Comparison of ENCODE assay signal across 9 mouse cellular contexts in genomic region chr5:150611697-150612096, GRCm38 (mm10). TPM values are rescaled to one million over a fixed set of nuclear protein-coding genes. Genes with fewer than 3 reads are reported as not detected.
A peak's percentile ranks its signal among the peaks of the same experiment; 100 is the strongest.
DNase-seq lines count a peak whose midpoint lies in the region; ATAC-seq lines count a peak whose summit lies in the region.
"Had no signal": no experiment of that assay in that cellular context is flagged by ENCODE, and none has a peak within 500 bp of the region (broad histone marks: within the 10 kb centered on the region; RNA-seq: fewer than 3 reads in every experiment).

No protein-coding gene starts in this region.

- ATAC-seq in heart, embryonic 13.5 days (ENCODE audit: extremely low read depth, insufficient number of reproducible peaks, low FRiP score, low TSS enrichment) = no peak
- peak; percentile 59 for ATAC-seq in monocyte, adult 5-6 weeks (replicated peaks; ENCODE audit: insufficient number of reproducible peaks, low FRiP score, low TSS enrichment, poor library complexity, severe bottlenecking)

- H3K9ac ChIP-seq in heart, embryonic 13.5 days = no peak overlapping the region

- H3K4me2 ChIP-seq in heart, embryonic 13.5 days = peak overlapping the region; percentile 28; the same call in 1 of the 2 replicates

- H3K27me3 ChIP-seq in heart, embryonic 13.5 days (replicated peaks) = no peaks in the 10 kb centered on the region

- DNase-seq in heart, adult 8-10 months (ENCODE audit: low spot score) = no peak
- DNase-seq in 416B (ENCODE audit: low read depth) = peak; percentile 86
- peak; percentile 70 for DNase-seq in brain, adult 2 months (ENCODE audit: low read depth, low spot score)
- DNase-seq in cerebellum, postnatal 10 days = no peak
- DNase-seq in layer of hippocampus, adult 18-20 months (ENCODE audit: low spot score in 2 of 2) = no peak
- DNase-seq in gastrocnemius, adult 18-20 months (ENCODE audit: low spot score) = no peak
- DNase-seq: heart, adult 2 months had no signal

- WGBS in heart, embryonic 13.5 days = 54% methylated on average over 12 of the region's 12 CpGs

- peaks cover 15% of the 10 kb centered on the region for H3K36me3 ChIP-seq in heart, embryonic 13.5 days

- H3K27ac ChIP-seq in heart, embryonic 13.5 days (replicated peaks) = 0 out of 2 replicates have a peak overlapping the region, but pooled peaks have one; percentile 24
- H3K27ac ChIP-seq: heart, adult 2 months had no signal

- no peaks in the 10 kb centered on the region for H3K4me1 ChIP-seq in heart, embryonic 13.5 days

- H3K9me3 ChIP-seq in heart, embryonic 13.5 days = no peaks in the 10 kb centered on the region

- H3K4me3 ChIP-seq in heart, embryonic 13.5 days = no peak overlapping the region
- H3K4me3 ChIP-seq: heart, adult 2 months had no signal

RNA-seq across cellular contexts. Expression of gene N4bp2l1, which starts 14.7 kb away (rescaled TPM):
- polyA plus RNA-seq in heart, embryonic 13.5 days (2015; fragmentation: Nextera tagmentation; extraction: Ambion mirVana) = 3.1 and 3.5 TPM in 2 replicates
- 1 to 10 TPM; 2.9 to 5.8 (median 3.2) TPM for total RNA-seq in heart, adult 8-10 months (2022)
- total RNA-seq in monocyte, adult 5-6 weeks (2017) = 107 to 157 TPM (median 127 TPM) in 3 replicates
- 10 to 100 TPM; 54.6 to 55.6 TPM for total RNA-seq in layer of hippocampus, adult 18-20 months (2021)
- total RNA-seq in gastrocnemius, adult 18-20 months (2021) = 1 to 10 TPM; 2.5 to 3.3 TPM

RNA-seq across cellular contexts. Expression of gene N4bp2l2, which starts 54.3 kb away (rescaled TPM):
- 28.1 and 31.0 TPM in 2 replicates for polyA plus RNA-seq in heart, embryonic 13.5 days (2015; fragmentation: Nextera tagmentation; extraction: Ambion mirVana)
- total RNA-seq in heart, adult 8-10 months (2022) = 10 to 100 TPM; 35.4 to 48.9 (median 41.5) TPM
- total RNA-seq in monocyte, adult 5-6 weeks (2017) = 113 to 172 TPM (median 148 TPM) in 3 replicates
- 10 to 100 TPM; 80.9 to 87.5 TPM for total RNA-seq in layer of hippocampus, adult 18-20 months (2021)
- total RNA-seq in gastrocnemius, adult 18-20 months (2021) = 10 to 100 TPM; 24.1 to 34.5 TPM

Comparison
In these comparisons a context has a peak if more than half of its experiments do, and no peak if none do; other contexts are left out.
1. DNase-seq: peak in 416B (single experiment) and brain, adult 2 months (single experiment); none in heart, adult 8-10 months (single experiment), cerebellum, postnatal 10 days (0 of 2), layer of hippocampus, adult 18-20 months (0 of 2) and gastrocnemius, adult 18-20 months (single experiment).
2. RNA of gene N4bp2l1, which starts 14.7 kb away (total RNA-seq): 107 to 157 TPM in monocyte, adult 5-6 weeks and 54.6 to 55.6 TPM in layer of hippocampus, adult 18-20 months; 2.5 to 3.3 TPM in gastrocnemius, adult 18-20 months and 2.9 to 5.8 TPM in heart, adult 8-10 months; every median in the first group is over 4 times any median in the second.